In the genomic region with DNA sequence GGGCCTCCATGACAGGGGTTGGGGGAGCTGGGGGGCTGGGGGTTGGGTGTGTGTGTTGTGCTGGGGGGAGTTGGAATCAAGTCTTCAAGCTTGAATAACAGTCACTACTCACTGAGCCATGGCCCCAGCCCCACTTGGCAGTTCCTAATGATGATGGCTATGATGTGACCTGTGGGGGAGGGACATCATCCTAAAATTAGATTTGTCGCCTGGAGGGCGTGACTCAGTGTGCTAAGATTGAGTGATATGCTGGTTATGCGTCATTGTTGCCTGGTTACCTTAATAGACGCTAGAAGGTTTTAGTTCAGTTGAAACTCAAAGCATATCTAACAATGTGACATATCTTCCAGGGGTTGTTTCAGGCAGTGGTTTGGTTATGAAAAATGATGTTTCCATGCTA, we compare ENCODE assay signal across 1 mouse cellular context.
TF ChIP-seq lines count a peak whose summit lies in the region.

No protein-coding gene starts in this region.

TF ChIP-seq in MEL, 35 proteins besides CTCF, POLR2A, EP300 and RAD21 (continued from another document):
- TF ChIP-seq E2F4 (IDR thresholded peaks at IDR 0.05; ENCODE audit: borderline replicate concordance, low read depth, low read length) = no peak
- TF ChIP-seq ZNF384 (IDR thresholded peaks at IDR 0.05; ENCODE audit: low read depth, low read length) = no peak
- no peak for TF ChIP-seq SMC3 (IDR thresholded peaks at IDR 0.05; ENCODE audit: low read depth, low read length)
- no peak for TF ChIP-seq SIN3A (IDR thresholded peaks at IDR 0.05; ENCODE audit: low read length)
- no peak for TF ChIP-seq MAZ (IDR thresholded peaks at IDR 0.05; ENCODE audit: low read depth, low read length)
- no peak for TF ChIP-seq KAT2A (conservative IDR thresholded peaks at IDR 0.05; ENCODE audit: low read depth, low read length)
- no peak for TF ChIP-seq CHD2 (IDR thresholded peaks at IDR 0.05; ENCODE audit: low read length)
- no peak for TF ChIP-seq MXI1 (IDR thresholded peaks at IDR 0.05; ENCODE audit: low read depth, low read length)
